Mouse (Mus musculus): ENCODE results near the gene Sh2d3c.

- no peak for TF ChIP-seq CTCF (conservative IDR thresholded peaks at IDR 0.05 in 1 of 2, IDR thresholded peaks at IDR 0.05 in 1 of 2; ENCODE audit: low read depth in 2 of 2, low read length in 2 of 2)
- no peak for TF ChIP-seq ZNF384 (IDR thresholded peaks at IDR 0.05; ENCODE audit: low read depth, low read length)
- no peak for TF ChIP-seq POLR2A (IDR thresholded peaks at IDR 0.05; ENCODE audit: low read depth, low read length)
- no peak for TF ChIP-seq NELFE (IDR thresholded peaks at IDR 0.05; ENCODE audit: low read depth, low read length)
- no peak for TF ChIP-seq MAFK (IDR thresholded peaks at IDR 0.05; ENCODE audit: insufficient replicate concordance, low read length)
- TF ChIP-seq PAX5 (IDR thresholded peaks at IDR 0.05; ENCODE audit: low read length), result no peak
- no peak for TF ChIP-seq EP300 (IDR thresholded peaks at IDR 0.05; ENCODE audit: low read length)
- TF ChIP-seq CHD2 (IDR thresholded peaks at IDR 0.05; ENCODE audit: low read length), result no peak
Measured at GRCm38 (mm10) chr2:32752181-32752580, 31.3 kb downstream of the Sh2d3c start.
